Mouse (Mus musculus) bone marrow macrophage, adult 2 months (primary cell): ENCODE measurements at regions not wholly inside any gene's neighbourhood (a gene's known extent, or its start where the extent isn't known, plus 50 kb on each side); places are given as distances from the start of the nearest gene placed in this dataset.

ENCODE experiments used
- CTCF ChIP-seq: IDR thresholded peaks from 2 replicates; pipeline ENCODE4 v1.5.1; 2012; ENCODE audit warnings: low read depth, mild to moderate bottlenecking, low read length, moderate library complexity
- POLR2A ChIP-seq: IDR thresholded peaks from 2 replicates; pipeline ENCODE4 v1.6.1; 2012; ENCODE audit warnings: mild to moderate bottlenecking, low read depth, low read length, borderline replicate concordance

- no peak for TF ChIP-seq CTCF
- TF ChIP-seq POLR2A, result no peak
These were observed 263.5 kb upstream of the Sdk2 start for GRCm38 (mm10) chr11:114330316-114330715.
